Mouse (Mus musculus): ENCODE data around the gene Tceanc2.

- TF ChIP-seq CTCF (IDR thresholded peaks at IDR 0.05 in 2 of 3, conservative IDR thresholded peaks at IDR 0.05 in 1 of 3; ENCODE audit: control insufficient read depth in 1 of 3, insufficient read depth in 1 of 3, low read depth in 2 of 3, low read length in 3 of 3, poor library complexity in 1 of 3, severe bottlenecking in 1 of 3) (no peak), POLR2A (IDR thresholded peaks at IDR 0.05; ENCODE audit: control insufficient read depth in 1 of 2, insufficient read depth in 1 of 2, low read depth in 1 of 2, low read length in 2 of 2, poor library complexity in 1 of 2) (no peak), RAD21 (IDR thresholded peaks at IDR 0.05; ENCODE audit: low read depth, low read length) (no peak), UBTF (IDR thresholded peaks at IDR 0.05; ENCODE audit: borderline replicate concordance, insufficient read depth, low read depth, low read length) (no peak), USF2 (IDR thresholded peaks at IDR 0.05; ENCODE audit: borderline replicate concordance in 1 of 2, insufficient read depth in 1 of 2, low read depth in 1 of 2, low read length in 2 of 2) (no peak)
These were observed 19.6 kb downstream of the Tceanc2 start for GRCm38 (mm10) chr4:107159166-107159773.

Measured in MEL (cell line).